Mouse (Mus musculus) c-Kit-positive CD71-positive TER-119-positive erythroid progenitor cells, embryonic 14.5 days (primary cell): ENCODE measurements around the gene Lcn6.
"Not testable (repeated sequence)": the region's sequence is repeated elsewhere in the genome, so short reads cannot be mapped to it uniquely, and the experiment has no call there.

Experiments
- DNase-seq: peaks from one replicate; pipeline ENCODE4 v3.0.0-alpha.2; 2013; ENCODE audit warnings: low spot score

Lcn6 gene

GRCm38 (mm10) chr2:25676486-25676885 lies at the start of gene Lcn6:
Gene Lcn6 (plus strand): TSS chr2:25676786.
- DNase-seq, result no peak

- DNase-seq, result no peak
Observed at GRCm38 (mm10) chr2:25627811-25628210, 48.8 kb upstream of the Lcn6 start, which contains the start of gene Fcna. Gene Fcna (minus strand): TSS chr2:25628030.

- DNase-seq, result no peak
Observed at GRCm38 (mm10) chr2:25628738-25629137, 47.8 kb upstream of the Lcn6 start.

- no peak for DNase-seq
Observed at GRCm38 (mm10) chr2:25633616-25634015, 43.0 kb upstream of the Lcn6 start.

- no peak for DNase-seq
Observed at GRCm38 (mm10) chr2:25634046-25634445, 42.5 kb upstream of the Lcn6 start.

GRCm38 (mm10) chr2:25639890-25640289 lies 36.7 kb upstream of the Lcn6 start:
- peak; percentile 29 for DNase-seq

GRCm38 (mm10) chr2:25652902-25653301 lies 23.7 kb upstream of the Lcn6 start, which contains the start of gene Lcn8:
Gene Lcn8 (plus strand): TSS chr2:25653120.
- no peak for DNase-seq

GRCm38 (mm10) chr2:25654502-25654901 lies 22.1 kb upstream of the Lcn6 start:
- DNase-seq, result no peak

GRCm38 (mm10) chr2:25656691-25657090 lies 19.9 kb upstream of the Lcn6 start:
- no peak for DNase-seq

- no peak for DNase-seq
Observed at GRCm38 (mm10) chr2:25657246-25657645, 19.3 kb upstream of the Lcn6 start.

- no peak for DNase-seq
Observed at GRCm38 (mm10) chr2:25657652-25658051, 18.9 kb upstream of the Lcn6 start, which contains the start of gene Lcn5. Gene Lcn5 (plus strand): TSS chr2:25657952.

- no peak for DNase-seq
Observed at GRCm38 (mm10) chr2:25660279-25660678, 16.3 kb upstream of the Lcn6 start.

GRCm38 (mm10) chr2:25661245-25661970 lies 15.2 kb upstream of the Lcn6 start:
- DNase-seq, result no peak

GRCm38 (mm10) chr2:25663511-25663910 lies 13.1 kb upstream of the Lcn6 start:
- DNase-seq, result peak; percentile 12

- DNase-seq, result no peak
Observed at GRCm38 (mm10) chr2:25664125-25664524, 12.5 kb upstream of the Lcn6 start.

- no peak for DNase-seq
Observed at GRCm38 (mm10) chr2:25666516-25666915, 10.1 kb upstream of the Lcn6 start.

GRCm38 (mm10) chr2:25679559-25679958 lies 3.0 kb downstream of the Lcn6 start:
- no peak for DNase-seq

- no peak for DNase-seq
Observed at GRCm38 (mm10) chr2:25682426-25682825, 5.8 kb downstream of the Lcn6 start, which contains the start of gene Lcn10. Gene Lcn10 (plus strand): TSS chr2:25682726.

- no peak for DNase-seq
Observed at GRCm38 (mm10) chr2:25686941-25687340, 10.4 kb downstream of the Lcn6 start.

GRCm38 (mm10) chr2:25694605-25695004 lies 18.0 kb downstream of the Lcn6 start:
- DNase-seq, result peak; percentile 73

GRCm38 (mm10) chr2:25696951-25697350 lies 20.4 kb downstream of the Lcn6 start:
- no peak for DNase-seq

GRCm38 (mm10) chr2:25698696-25699095 lies 22.1 kb downstream of the Lcn6 start:
- DNase-seq, result no peak

- DNase-seq, result not testable (repeated sequence)
Observed at GRCm38 (mm10) chr2:25699743-25700142, 23.2 kb downstream of the Lcn6 start, which contains the start of gene Obp2a. Gene Obp2a (plus strand): TSS chr2:25700043.

GRCm38 (mm10) chr2:25701001-25701400 lies 24.4 kb downstream of the Lcn6 start:
- no peak for DNase-seq
